Mouse (Mus musculus) cortical plate, adult 2 months (tissue): ENCODE data around the gene Ddc.

Experiments
- CTCF ChIP-seq: fragments of 200-500 bp; IDR thresholded peaks from 2 replicates; pipeline ENCODE4 v1.5.1; 2011; ENCODE audit warnings: mild to moderate bottlenecking, control low read depth, low read length; ENCODE audit not compliant: insufficient read depth; ENCODE audit errors: extremely low read depth
- POLR2A ChIP-seq: fragments of 200-500 bp; IDR thresholded peaks from 2 replicates; pipeline ENCODE4 v1.6.1; 2011; ENCODE audit warnings: mild to moderate bottlenecking, low read length, control low read depth; ENCODE audit not compliant: insufficient read depth; ENCODE audit errors: extremely low read depth

GRCm38 (mm10) chr11:11825670-11826069 is 72.3 kb downstream of the Ddc start:
- TF ChIP-seq POLR2A (no peak), CTCF (no peak)
